Mouse (Mus musculus): ENCODE data around the gene Rab12. TPM values are rescaled to one million over a fixed set of nuclear protein-coding genes. Genes with fewer than 3 reads are reported as not detected.
"Not testable (repeated sequence)": the region's sequence is repeated elsewhere in the genome, so short reads cannot be mapped to it uniquely, and the experiment has no call there.

Rab12 gene
- 100 to 1,000 TPM in 1 of 2 experiments, 10 to 100 TPM in 1; 98.4 to 111 TPM for total RNA-seq (2021)
- long read RNA-seq, experiment 1, transcript Rab12-205 (6 exons, 2,010 nt): major isoform, 177 of 187 reads
- long read RNA-seq, experiment 1, partial matches to known transcripts: 3 of 187 reads
- long read RNA-seq, experiment 1, other reads (novel, unspliced or antisense): 7 of 187 reads
- long read RNA-seq, experiment 2, transcript Rab12-205 (6 exons, 2,010 nt): major isoform, 154 of 164 reads
- long read RNA-seq, experiment 2, partial matches to known transcripts: 2 of 164 reads
- long read RNA-seq, experiment 2, other reads (novel, unspliced or antisense): 8 of 164 reads

GRCm38 (mm10) chr17:66519554-66520553, at the start of gene Rab12:
Gene Rab12, minus strand, starts transcription at chr17:66519729.
- peak; percentile 94 for DNase-seq

- DNase-seq: no peak
Measured at GRCm38 (mm10) chr17:66564213-66564612, 44.7 kb upstream of the Rab12 start.

- DNase-seq: no peak
Measured at GRCm38 (mm10) chr17:66563551-66563950, 44.0 kb upstream of the Rab12 start.

GRCm38 (mm10) chr17:66561380-66561779, 41.9 kb upstream of the Rab12 start:
- DNase-seq: no peak

GRCm38 (mm10) chr17:66558404-66559317, 39.1 kb upstream of the Rab12 start:
- DNase-seq: no peak

- no peak for DNase-seq
Measured at GRCm38 (mm10) chr17:66552690-66553089, 33.2 kb upstream of the Rab12 start.

DNA sequence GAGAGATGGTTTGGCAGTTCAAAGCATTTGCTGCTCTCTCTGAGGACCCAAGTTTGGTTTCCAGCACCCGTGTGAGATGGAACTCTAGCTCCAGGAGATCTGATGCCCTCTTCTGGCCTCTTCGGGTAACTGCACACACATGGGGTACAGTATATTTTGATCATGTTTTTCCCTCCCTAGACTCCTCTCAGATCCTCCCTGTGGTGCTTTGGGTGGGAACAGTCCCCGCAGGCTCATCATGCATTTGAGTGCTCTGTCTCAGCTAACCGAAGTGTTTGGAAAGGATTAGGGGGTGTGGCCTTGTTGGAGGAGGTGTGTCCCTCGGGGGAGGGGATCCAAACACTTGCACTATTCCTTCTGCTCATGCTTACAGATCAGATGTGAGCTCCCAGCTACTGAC, 31.0 kb upstream of the Rab12 start:
- DNase-seq: no peak

- no peak for DNase-seq
Measured at GRCm38 (mm10) chr17:66532285-66532684, 12.8 kb upstream of the Rab12 start.

DNA sequence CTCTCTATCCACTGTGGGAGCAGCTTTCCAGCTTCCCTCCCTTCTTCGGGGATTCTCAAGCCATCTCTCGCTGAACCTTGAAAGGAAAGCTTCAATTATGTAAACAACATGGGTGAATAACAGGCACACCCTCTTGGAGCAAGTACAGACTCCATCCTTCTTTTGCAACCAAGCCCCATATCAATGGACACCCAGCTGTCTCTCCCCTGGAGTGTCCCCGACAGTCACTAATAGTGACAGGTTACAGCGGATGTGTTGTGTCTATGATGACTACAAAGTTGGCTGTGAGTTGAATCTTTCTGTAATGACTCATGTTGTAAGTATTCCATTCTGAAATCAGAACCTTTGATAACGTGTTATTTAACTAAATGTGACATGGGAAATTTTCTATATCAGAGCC, 3.9 kb upstream of the Rab12 start:
- DNase-seq: no peak

GRCm38 (mm10) chr17:66522631-66523030, 3.1 kb upstream of the Rab12 start:
- DNase-seq: not testable (repeated sequence)

DNA sequence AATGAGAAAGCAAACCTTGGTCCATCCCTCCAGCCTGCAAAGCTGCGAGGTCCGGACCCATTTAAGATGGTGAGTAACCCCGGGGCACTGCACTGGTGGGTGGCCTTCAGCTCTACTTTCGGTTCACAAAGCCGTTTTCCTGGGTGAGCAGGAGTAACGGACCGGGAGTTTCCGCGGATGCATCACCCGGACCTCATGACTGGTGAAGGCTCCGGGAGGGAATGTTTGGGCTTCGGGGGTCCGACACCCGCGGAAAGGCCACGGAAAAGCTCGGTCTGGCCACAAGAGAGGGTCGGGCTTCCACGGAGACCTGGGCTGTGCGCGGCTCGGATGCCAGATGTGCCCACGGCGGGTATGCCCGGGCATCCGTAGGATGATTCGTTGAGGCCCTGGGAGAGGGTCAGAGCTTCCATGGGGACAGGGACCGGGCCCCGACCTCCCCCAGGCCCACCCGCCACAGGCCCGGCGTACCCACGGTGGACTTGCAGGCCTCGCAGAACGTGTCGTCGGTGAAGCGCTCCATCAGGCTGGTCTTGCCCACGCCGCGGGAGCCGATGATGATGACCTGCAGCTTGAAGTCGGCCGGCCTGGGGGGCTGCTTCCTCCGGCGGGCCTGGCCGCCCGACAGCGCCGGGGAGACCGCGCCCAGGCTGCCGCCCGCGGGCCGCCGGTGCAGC, 514 bp downstream of the Rab12 start:
- DNase-seq: peak; percentile 30

- no peak for DNase-seq
Measured at GRCm38 (mm10) chr17:66516953-66517352, 2.6 kb downstream of the Rab12 start.

GRCm38 (mm10) chr17:66514288-66514995, 5.1 kb downstream of the Rab12 start:
- DNase-seq: no peak

- no peak for DNase-seq
Measured at GRCm38 (mm10) chr17:66512202-66512956, 7.2 kb downstream of the Rab12 start.

DNA sequence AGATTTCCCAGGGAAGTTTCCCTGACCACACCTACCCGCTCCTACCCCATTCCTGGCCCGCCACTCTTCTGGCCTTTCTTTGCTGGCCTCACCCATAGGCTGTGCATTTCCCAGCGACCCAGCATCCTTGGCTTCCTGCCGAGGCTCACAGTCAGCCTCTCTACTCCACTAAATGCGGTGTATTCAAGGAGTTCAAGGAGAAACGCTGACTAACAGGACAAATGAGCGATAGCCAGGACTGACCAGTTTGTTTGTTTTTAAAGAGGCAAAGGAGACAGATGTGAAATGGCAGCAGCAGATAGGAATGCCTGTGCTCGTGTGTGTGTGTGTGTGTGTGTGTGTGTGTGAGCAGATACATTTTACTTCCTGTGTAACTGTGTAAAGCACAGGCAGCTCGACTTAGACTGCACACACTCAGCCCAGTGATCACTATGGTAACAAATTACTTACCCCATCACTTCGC, 9.3 kb downstream of the Rab12 start:
- DNase-seq: no peak

GRCm38 (mm10) chr17:66507049-66507954, 12.2 kb downstream of the Rab12 start:
- no peak for DNase-seq

DNA sequence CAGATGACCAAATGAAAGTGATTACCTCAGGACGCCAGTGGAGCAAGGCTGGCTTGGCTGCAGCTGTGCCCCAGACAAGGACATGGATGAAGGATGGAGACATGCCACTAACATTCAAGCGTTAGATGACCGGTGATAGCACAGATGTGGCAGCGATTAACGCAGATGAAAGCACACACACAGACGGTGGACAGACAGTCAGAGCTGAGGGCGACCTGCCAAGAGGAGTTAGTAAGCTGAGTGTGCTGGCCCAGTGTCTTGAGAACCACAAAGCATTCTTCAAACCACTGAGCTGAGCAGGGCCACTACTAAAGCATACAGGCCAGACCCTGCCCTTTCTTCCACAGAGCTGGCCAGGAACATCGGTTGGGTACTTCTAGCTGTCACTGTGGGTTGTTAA, 14.6 kb downstream of the Rab12 start:
- peak; percentile 61 for DNase-seq

DNA sequence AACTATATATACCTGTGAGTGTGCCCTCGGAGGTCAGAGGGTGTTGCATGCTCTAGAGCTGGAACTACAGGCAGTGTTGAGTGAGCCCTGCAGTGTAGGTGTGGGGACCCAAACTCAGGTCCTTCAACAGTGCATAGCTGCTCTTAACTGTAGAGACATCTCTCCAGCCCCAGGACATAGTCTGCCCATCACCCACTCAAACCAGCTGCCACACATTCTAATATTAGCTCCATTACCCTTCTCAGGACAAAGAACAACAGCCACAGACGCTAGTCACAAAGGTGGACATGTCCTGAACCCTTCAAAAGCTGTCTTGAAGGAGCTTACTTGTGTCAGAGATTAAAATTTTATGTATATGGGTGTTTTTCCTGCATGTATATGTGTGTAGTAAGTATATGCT, 15.3 kb downstream of the Rab12 start:
- DNase-seq: no peak

DNA sequence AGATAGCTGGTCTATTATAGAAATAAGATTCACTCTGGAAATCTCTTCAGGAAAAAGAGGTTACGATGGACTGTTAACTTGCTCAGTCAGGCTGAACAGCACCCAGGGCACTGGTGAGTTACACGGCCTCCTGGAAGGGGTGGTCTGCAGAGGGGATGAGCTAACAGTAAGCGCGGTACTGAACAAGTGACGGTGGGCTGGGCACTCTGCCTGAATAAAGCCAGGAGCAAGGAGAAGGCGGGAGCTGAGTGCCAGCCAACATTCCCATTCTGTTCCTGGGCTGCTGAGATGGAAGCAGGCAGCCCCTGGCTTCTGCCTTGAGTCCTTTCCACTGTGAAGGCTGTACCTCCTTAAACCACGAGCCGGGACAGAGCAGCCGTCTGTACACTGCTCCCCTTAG, 16.1 kb downstream of the Rab12 start:
- no peak for DNase-seq

Measured in gastrocnemius, postnatal 10 days (tissue).